Mouse (Mus musculus): Measurements from ENCODE around the gene Foxc2.

- no peak for TF ChIP-seq CTCF (IDR thresholded peaks at IDR 0.05; ENCODE audit: low read depth)
- TF ChIP-seq EP300 (IDR thresholded peaks at IDR 0.05; ENCODE audit: low read depth), result no peak
These were observed 10.7 kb downstream of the Foxc2 start for GRCm38 (mm10) chr8:121126694-121127093.
